Mouse (Mus musculus): ENCODE results near the gene Phldb1.

Gene Phldb1

GRCm38 (mm10) chr9:44708925-44709324 lies 26.1 kb downstream of the Phldb1 start:
- no peak for DNase-seq (ENCODE audit: low spot score in 2 of 2)

DNA sequence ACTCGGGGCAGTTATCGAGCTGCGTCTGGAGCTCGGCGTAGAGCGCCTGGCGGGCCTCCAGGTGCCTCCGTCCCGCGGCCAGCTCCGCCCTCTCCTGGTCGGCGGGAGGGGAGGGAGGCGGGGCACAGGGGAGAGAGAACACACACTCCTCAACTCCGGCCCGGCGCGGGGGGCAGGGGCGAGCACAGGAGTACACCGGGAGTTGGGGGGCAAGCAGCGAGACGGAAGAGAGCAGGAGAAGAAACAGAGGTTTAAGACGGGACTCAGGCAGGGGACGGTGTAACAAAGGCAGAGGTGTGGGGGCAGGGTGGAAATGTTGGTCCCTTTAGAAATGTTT lies 26.6 kb downstream of the Phldb1 start:
- peak; percentile 47 to 51 for DNase-seq (ENCODE audit: low spot score in 2 of 2)

DNA sequence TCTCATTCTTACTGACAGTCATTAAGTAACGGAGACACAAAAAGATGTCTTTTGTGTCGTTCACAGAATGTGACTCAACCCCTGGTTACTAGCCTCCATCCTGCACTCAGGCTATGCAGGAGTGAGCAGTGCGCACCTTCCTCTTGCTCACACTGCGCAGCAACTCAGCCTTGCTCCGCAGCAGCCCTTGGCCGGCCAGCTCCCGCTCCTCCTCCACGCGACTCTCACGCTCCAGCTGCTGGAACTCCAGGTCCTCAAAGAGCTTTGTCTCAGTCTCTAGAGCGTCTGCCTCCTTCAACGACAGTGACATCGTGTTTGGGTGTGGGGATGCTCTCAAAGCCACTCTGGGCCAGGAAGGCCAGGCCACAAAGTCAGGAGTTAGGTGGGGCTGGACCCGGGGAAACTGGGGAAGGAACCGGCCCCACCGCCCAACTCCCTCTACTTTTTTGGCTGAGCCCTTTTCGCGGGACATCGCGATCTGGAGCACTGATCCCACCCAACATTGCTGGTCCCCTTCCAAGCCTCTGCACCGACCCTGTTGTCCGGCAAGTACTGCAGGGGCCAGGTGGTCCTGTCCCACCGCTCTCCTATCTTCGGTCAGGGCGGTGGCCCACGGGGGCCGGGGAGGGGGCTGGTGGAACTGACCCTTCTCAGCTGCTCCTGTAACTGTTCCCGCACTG lies 27.1 kb downstream of the Phldb1 start:
- no peak for DNase-seq (ENCODE audit: low spot score in 2 of 2)

DNA sequence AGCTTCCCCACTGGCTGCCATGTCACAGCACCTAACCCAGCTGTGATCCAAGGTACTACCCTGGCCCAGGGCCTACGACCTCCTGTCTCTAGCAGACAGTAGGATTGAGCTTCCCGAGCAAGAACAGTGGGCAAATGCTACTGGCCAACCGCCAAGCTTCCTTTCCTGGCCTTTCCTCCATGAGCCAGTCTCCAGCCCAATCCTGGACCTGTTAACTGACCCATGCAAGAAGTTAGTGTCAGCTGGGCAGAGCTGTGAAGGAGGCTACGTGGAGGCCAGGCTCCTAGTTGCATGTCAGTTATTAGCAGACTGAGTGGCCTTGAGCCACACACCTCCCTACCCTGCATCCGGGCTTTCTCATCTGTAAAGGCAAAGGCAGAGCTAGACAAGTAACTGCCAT lies 35.3 kb downstream of the Phldb1 start:
- no peak for DNase-seq (ENCODE audit: low spot score in 2 of 2)

- DNase-seq (ENCODE audit: low spot score in 2 of 2) = no peak
These were observed 35.8 kb downstream of the Phldb1 start for GRCm38 (mm10) chr9:44699196-44699595.

DNA sequence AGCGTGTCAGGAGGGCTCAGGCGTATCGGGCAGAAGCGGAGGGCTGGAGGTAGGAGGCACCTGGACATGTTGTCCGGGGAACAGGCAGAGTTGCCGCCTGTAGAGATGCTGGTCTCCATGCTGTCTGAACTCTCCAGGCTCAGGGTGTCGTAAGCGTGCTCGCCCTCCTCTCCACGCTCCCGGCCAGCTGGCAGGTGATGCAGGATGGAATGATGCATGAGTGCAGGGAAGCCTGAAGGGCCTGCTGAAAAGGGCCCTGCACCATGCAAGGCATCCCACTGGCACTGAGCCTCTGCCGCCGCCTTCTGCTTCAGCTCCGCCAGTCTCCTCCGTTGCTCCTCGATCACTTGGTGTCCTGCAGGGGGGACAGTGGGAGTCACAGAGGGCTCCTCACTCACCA lies 37.1 kb downstream of the Phldb1 start:
- DNase-seq (ENCODE audit: low spot score in 2 of 2) = no peak

DNA sequence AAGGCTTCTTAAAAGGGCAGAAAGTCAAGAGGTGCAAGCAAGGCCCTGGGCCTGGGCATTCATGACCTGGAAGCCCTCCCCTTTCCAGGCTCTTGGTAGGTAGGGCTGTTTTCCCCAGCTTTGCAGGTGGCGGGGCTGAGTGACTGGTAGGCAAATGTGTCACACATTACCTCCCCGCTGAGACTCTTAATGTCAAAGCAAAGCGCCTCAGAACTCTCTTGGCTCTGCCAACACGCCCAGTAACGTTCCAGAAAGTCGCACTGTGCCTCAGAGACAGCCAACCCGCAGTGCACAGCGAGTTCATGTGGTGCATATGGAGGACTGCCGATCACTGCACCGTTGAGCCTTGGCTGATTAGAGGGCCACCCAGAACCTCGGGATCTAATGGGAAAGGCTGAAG lies 41.9 kb downstream of the Phldb1 start:
- no peak for DNase-seq (ENCODE audit: low spot score in 2 of 2)

DNA sequence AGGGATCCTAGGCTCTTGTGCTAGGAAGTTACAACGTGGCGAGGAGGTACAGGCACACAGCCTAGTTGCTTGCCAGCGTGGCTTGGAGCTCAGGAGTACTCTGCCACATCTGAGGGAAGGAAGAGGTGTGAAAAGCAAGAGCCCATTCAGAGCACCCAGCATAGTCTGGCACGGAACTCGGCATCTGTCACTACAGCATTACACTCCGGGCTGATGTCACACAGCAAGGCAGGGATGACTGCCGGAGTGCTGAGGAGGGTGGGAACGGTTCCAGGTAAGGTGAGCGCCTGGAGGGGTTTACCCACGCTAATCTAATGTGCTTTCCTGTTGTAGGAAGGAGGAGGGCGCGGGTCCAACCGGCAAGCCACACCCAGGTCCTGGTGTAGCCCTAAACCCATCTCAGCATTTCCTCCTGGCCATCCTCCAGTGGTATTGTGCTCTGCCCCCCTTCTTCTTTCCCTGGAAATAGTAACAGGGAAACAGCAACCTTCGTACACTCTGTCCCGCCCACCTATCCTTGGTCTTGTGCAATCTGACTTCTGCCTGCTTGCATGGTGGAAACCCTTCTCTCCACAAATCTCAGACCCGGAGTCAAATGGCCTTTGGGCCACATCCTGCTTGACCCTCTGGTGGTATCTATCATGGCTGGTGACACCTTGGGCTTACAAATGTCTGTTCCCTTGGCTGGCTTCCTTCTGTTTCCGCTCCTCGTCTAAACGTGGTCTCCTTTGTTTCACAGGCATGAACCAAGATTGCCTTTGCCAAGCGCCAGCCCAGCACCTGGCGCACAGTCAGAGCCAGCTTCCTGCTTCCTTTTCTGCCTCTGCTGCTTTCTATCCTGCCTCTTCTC lies 43.1 kb downstream of the Phldb1 start:
- peak in 1 of 2 experiments; percentile 8 for DNase-seq (ENCODE audit: low spot score in 2 of 2)

DNA sequence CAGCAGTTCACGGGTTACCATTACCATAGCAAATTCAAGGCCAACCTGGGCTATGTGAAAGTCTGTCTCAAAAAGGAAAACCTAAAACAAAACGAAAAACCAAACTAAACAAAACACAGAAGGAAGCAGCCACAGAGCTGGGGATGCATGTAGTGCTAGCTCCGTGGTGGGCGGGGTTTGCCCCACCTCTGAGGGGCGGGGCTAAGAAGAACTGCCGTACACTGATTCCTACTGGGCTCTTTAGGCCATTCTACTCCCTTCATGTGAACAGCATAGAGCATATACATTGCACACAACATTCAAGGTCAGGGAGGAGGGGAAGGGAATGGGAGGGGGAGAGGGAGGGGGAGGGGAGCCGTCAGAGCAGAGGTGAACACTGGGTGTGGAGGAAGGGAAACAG lies 44.4 kb downstream of the Phldb1 start:
- peak; percentile 28 to 34 for DNase-seq (ENCODE audit: low spot score in 2 of 2)

DNA sequence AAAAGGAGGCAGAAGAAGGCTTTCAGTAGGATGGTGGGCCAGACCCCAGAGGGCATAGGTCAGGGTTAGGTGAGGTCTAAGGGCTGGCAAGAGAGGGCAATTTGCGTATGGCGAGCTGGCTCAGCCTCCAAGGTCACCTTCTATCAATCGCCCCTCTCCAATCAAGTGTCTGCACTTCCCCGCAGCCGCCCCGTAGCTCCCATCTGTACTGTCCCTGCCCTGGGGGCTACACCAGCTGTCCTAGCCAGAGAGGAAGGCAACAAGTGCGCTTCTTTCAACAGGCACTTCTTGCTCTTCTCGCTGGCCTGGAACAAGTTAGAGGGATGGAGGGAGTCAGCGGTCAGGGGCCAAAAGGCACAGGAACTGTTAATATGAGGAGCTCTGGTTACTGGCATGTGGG lies 47.0 kb downstream of the Phldb1 start:
- DNase-seq (ENCODE audit: low spot score in 2 of 2) = no peak

GRCm38 (mm10) chr9:44686638-44687037 lies 48.4 kb downstream of the Phldb1 start:
- no peak for DNase-seq (ENCODE audit: low spot score in 2 of 2)

GRCm38 (mm10) chr9:44685346-44686330 lies 49.4 kb downstream of the Phldb1 start:
- peak; percentile 42 to 51 for DNase-seq (ENCODE audit: low spot score in 2 of 2)

DNA sequence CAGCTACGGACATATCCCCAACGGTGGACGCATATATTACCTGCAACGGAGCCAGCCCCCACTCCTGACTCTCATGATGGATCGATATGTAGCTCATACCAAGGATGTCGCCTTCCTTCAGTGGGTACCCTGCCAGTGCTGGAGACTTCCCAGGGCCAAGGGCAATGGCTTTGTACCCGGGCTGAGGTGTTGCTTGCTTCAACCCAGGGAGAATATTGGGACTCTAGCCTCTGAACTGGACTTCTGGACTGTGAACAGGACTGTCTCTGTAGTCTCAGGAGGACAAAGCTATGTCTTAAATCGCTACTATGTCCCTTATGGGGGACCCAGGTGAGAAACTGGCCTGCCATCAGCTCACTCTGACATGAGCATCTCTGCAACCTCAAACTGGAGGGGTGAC lies 52.0 kb downstream of the Phldb1 start:
- no peak for DNase-seq (ENCODE audit: low spot score in 2 of 2)

DNA sequence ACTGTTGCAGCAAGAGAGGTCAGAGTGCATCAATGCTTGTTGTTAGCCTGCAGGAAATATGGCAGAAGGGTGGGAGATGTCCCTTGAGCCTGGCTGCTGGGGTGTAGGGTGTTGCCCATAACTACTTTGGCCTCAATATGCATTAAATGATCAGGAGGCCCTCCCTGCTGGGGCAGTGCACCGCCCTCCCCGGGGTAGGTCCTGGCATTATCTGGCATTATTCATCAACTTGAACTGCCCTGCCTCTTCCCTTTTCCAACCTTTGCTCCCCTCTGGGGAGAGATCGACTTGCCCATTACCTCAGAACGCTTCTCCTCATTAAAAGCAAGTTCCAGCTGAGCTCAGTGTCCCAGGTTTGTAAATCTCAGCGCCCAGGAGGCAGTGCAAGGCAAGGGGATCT lies 55.4 kb downstream of the Phldb1 start:
- DNase-seq (ENCODE audit: low spot score in 2 of 2) = no peak

- no peak for DNase-seq (ENCODE audit: low spot score in 2 of 2)
These were observed 56.6 kb downstream of the Phldb1 start for GRCm38 (mm10) chr9:44678288-44678871.

- DNase-seq (ENCODE audit: low spot score in 2 of 2) = no peak
These were observed 62.0 kb downstream of the Phldb1 start, which contains the start of gene Treh for GRCm38 (mm10) chr9:44673005-44673404. Gene Treh, plus strand, starts transcription at chr9:44673233.

- DNase-seq (ENCODE audit: low spot score in 2 of 2) = no peak
These were observed 62.6 kb downstream of the Phldb1 start for GRCm38 (mm10) chr9:44672291-44672865.

DNA sequence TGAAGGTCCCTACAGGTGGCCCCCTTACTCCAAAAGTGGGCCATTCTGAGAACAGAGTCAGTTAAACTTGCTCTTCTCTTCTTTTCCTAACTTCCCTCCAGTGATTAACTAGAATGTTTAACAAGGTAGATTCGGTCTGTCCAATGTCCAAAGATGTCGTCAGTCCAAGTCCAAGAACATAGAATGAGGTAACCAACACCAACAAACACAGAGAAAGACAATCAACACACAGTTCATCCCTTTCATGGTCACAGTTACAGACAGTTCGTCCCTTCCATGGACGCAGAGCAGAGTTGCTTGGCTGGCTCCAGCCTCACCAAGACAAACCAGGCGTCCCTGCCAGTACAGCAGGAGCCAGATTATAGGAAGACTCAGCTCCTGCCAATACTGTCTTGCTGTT lies 63.6 kb downstream of the Phldb1 start:
- DNase-seq (ENCODE audit: low spot score in 2 of 2) = no peak

DNA sequence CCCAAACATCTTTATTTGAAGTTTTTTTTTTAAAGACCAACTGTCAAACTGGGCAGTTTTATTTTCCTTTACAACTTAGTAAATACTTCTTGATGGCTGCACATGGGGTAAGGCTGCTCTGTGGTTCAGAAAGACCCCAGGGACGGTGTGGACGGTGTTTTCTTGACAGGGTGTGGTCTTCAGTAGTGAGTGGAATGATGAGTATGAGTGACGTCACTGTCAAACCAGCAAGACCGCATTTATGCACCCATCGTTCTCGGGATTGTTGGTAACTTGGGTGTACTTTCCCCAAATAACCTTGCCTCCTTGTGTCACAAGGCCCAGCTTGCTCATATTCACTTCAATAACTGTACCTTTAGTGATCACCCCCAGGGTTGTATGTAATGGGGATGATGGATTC lies 71.3 kb downstream of the Phldb1 start:
- no peak for DNase-seq (ENCODE audit: low spot score in 2 of 2)

DNA sequence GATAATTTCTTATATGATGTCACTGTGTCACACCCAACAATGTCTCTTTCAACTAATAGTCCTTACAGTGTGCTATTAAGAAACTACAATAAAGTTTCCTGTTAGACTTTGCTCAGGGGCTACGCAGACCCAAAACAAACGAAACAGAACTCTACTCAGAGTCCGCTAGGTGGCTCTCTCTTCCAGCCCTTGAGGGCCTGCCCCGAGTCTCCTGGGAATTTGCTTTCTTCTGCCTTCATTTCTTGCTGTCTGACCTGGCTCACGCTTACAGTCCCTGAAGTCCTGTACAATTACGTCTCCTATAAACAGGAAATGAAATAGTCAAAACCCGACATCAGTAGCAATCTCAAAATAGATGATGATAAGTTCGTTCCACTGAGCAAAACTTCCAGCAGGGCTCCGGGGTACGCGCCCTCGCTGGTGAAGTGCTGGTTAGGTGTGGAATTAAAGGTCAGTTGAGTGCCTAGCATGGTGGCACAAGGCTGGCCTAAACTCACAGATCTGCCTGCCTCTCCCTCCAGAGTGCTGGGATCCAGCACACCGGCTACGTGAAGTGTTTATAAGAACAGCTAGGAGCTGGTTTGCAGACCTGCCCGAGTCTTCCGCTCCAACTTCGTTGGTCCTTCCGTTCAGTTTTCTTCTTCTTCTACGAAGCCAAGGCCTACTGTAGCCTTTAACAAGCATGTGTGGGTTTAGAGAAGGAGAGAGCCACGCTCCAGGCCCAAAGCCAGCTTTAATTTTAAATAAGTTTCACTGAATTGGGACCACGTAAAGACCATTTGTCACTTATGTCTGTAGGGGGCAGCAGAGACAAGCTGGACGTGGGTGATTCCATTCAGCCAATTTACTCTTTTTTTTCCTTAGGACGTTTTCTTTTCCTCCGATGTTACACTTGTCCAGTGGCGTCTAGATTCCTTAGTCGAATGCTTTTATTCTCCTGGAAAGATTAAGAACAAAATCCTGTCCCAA lies 79.6 kb downstream of the Phldb1 start:
- peak; percentile 74 to 82 for DNase-seq (ENCODE audit: low spot score in 2 of 2)

Measured in spleen, postnatal 36 days (tissue).